Mouse (Mus musculus) forebrain, embryonic 11.5 days (tissue): Measurements from ENCODE around the gene Mef2b. TPM values are rescaled to one million over a fixed set of nuclear protein-coding genes. Genes with fewer than 3 reads are reported as not detected.
A peak's percentile ranks its signal among the peaks of the same experiment; 100 is the strongest.

ENCODE experiments used
- ATAC-seq: fragments of 200-750 bp; cut with Nextera tagmentation; replicated peaks from 2 replicates; pipeline ENCODE4 v1.8.0; 2017; ENCODE audit warnings: moderate TSS enrichment; ENCODE audit not compliant: low FRiP score
- DNase-seq: peaks from one replicate; pipeline ENCODE4 v3.0.0-alpha.2; 2017; ENCODE audit warnings: low spot score
- H3K27ac ChIP-seq: fragments of 300-500 bp; sonication (generic); 2 replicates; pipeline ENCODE4 v1.5.1; 2014; ENCODE audit warnings: low read depth, low read length
- H3K27me3 ChIP-seq: fragments of 300-500 bp; sonication (generic); 2 replicates; pipeline ENCODE4 v1.6.1; 2014; ENCODE audit warnings: mild to moderate bottlenecking, low read length, mixed read lengths; ENCODE audit not compliant: control insufficient read depth, insufficient read depth
- H3K36me3 ChIP-seq: fragments of 300-500 bp; sonication (generic); 2 replicates; pipeline ENCODE4 v1.6.1; 2014; ENCODE audit warnings: mild to moderate bottlenecking, low read length, moderate library complexity, mixed read lengths; ENCODE audit not compliant: control insufficient read depth, insufficient read depth
- H3K4me1 ChIP-seq: fragments of 300-500 bp; sonication (generic); replicated peaks from 2 replicates; pipeline ENCODE4 v1.6.1; 2014; ENCODE audit warnings: low read length, mixed read lengths; ENCODE audit not compliant: control insufficient read depth, insufficient read depth
- H3K4me2 ChIP-seq: fragments of 300-500 bp; sonication (generic); 2 replicates; pipeline ENCODE4 v1.6.1; 2014; ENCODE audit warnings: low read depth, mild to moderate bottlenecking, low read length, moderate library complexity, mixed read lengths; ENCODE audit not compliant: severe bottlenecking
- H3K4me3 ChIP-seq: fragments of 300-500 bp; sonication (generic); 2 replicates; pipeline ENCODE4 v1.5.1; 2014; ENCODE audit warnings: low read depth, low read length
- H3K9ac ChIP-seq: fragments of 300-500 bp; sonication (generic); 2 replicates; pipeline ENCODE4 v1.6.1; 2014; ENCODE audit warnings: low read length
- H3K9me3 ChIP-seq: fragments of 300-500 bp; sonication (generic); 2 replicates; pipeline ENCODE4 v1.6.1; 2016; ENCODE audit warnings: low read length, mixed read lengths; ENCODE audit not compliant: control insufficient read depth
- WGBS: fragments of 180-500 bp; shearing (Covaris S2); extraction: QIAGEN DNeasy Blood & Tissue Kit; methylation state at CpG from one replicate; pipeline ENCODE4 v1.1.7; 2014; 5-methylcytosine and 5-hydroxymethylcytosine counted together
- polyA plus RNA-seq: library from polyadenylated mRNA; unstranded; fragments of >200 nt; fragmentation: Nextera tagmentation; extraction: Ambion mirVana; gene quantifications from 2 replicates; pipeline ENCODE4 v1.2.1, GENCODE M21; 2014

Mef2b gene
- polyA plus RNA-seq, 1 experiment from 2014 or later: 0.67 TPM

DNA sequence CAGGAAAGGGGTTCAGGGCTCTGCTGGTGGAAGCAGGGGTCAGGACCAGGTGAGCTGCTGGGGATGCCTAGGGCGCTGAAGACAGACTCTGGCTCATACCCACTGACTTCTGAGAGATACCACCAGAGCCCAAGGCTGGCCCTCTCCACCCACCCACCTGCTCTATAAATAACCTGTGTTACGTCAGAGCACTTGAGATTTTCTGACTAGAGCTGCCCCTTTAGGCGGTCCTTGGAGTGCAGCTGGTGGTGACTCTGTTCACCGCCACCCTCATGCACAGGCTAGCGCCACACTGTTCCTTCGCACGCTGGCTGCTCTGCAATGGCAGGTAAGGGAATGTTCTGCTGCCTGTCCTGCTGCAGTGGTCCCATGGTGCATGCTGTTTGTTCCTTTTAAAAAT, 34.6 kb downstream of the Mef2b start:
- ATAC-seq (no peak), DNase-seq (no peak)
- H3K4me1 ChIP-seq: 0 out of 2 replicates have a peak, but pooled peaks cover 5% of the 10 kb centered on the region
- H3K9ac ChIP-seq: 0 out of 2 replicates have a peak overlapping the region, but pooled peaks have one; percentile 8
- H3K4me2 ChIP-seq: no peak overlapping the region
- WGBS: 91% methylated on average over 7 of the region's 7 CpGs
- no peak overlapping the region for H3K27ac ChIP-seq
- no peaks in the 10 kb centered on the region for H3K9me3 ChIP-seq
- no peaks in the 10 kb centered on the region; the same call in 1 of the 2 replicates for H3K36me3 ChIP-seq
- no peaks in the 10 kb centered on the region for H3K27me3 ChIP-seq
- H3K4me3 ChIP-seq: no peak overlapping the region

DNA sequence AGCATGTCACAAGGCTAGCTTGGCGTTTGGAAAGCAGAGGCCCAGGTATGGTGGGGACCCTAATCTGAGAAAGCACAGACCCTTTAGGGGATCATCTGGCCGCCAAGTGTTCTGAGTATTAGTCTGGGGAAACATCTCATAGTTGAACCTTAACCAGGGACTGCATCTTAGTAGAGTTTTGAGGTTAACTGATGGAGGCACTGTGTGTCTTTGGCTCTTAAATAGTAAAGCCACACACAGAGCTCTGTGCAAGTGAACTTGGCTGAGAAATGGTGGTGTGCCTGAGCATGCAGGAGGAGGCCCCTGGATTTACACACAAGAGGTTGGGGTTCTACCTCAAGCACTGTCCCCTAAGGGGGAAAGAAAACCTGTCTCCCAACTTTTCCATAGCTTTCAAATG, 38.7 kb downstream of the Mef2b start:
- Histone ChIP-seq H3K4me2 (no peak overlapping the region), H3K9ac (no peak overlapping the region), H3K9me3 (no peaks in the 10 kb centered on the region), H3K36me3 (no peaks in the 10 kb centered on the region; the same call in 1 of the 2 replicates), H3K4me3 (no peak overlapping the region), H3K4me1 (0 out of 2 replicates have a peak, but pooled peaks cover 3% of the 10 kb centered on the region), H3K27me3 (no peaks in the 10 kb centered on the region), H3K27ac (no peak overlapping the region)
- no peak for ATAC-seq
- DNase-seq: no peak
- WGBS: 93% methylated on average over 2 of the region's 2 CpGs

DNA sequence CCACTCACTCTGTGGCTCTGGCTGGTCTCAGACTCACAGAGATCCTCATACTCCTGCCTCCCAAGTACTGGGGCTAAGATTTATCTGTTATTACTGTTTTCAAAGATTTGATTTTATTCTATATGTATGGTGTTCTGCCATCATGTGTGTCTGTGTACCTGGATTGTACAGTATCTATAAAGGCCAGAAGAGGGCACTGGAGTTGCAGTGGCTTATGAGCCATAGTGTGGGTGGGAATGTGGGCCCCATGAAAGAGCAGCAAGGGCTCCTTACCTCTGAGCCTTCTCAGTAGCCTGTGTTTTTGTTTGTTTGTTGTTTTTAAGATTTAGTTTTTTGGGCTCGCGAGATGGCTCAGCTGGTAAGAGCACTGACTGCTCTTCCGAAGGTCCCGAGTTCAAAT, 39.6 kb downstream of the Mef2b start:
- no peak for ATAC-seq
- Histone ChIP-seq H3K9ac (no peak overlapping the region), H3K36me3 (no peaks in the 10 kb centered on the region; the same call in 1 of the 2 replicates), H3K4me3 (no peak overlapping the region), H3K9me3 (no peaks in the 10 kb centered on the region), H3K27me3 (no peaks in the 10 kb centered on the region), H3K4me1 (no peaks in the 10 kb centered on the region), H3K4me2 (no peak overlapping the region), H3K27ac (no peak overlapping the region)
- 98% methylated on average over 4 of the region's 4 CpGs for WGBS
- DNase-seq: no peak

DNA sequence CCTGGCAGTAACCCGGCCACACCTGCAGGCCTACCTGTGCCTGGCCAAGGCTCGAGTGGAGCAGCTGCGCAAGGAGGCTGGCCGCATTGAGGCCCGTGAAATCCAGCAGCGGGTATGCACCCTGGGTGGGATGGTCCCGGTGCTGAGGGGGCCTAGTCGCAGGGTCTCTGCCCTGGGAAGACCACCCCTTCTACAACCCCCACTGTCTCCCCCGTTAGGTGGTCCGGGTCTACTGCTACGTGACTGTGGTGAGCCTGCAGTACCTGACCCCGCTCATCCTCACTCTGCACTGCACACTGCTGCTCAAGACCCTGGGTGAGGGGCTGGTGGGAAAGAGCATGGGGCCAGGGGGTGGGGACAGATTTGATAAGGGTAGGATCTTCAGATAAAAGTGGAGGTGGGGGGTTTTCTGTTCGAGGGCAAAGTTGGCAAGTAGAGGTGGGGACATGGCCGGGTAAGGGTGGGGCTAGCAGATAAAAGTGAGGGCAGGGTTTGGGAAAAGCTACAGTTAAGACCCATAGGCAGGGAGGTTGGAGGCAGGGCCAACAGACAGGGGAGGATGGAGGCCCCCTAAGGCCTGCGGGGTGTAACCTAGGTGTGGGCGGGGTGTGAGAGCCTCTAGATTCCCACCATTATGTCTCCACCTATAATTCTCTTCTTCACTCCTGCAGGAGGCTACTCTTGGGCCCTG, 41.8 kb downstream of the Mef2b start:
- H3K9ac ChIP-seq: no peak overlapping the region
- H3K27ac ChIP-seq: no peak overlapping the region
- H3K4me3 ChIP-seq: no peak overlapping the region
- no peaks in the 10 kb centered on the region for H3K9me3 ChIP-seq
- H3K27me3 ChIP-seq: no peaks in the 10 kb centered on the region
- no peak for ATAC-seq
- no peak overlapping the region for H3K4me2 ChIP-seq
- no peaks in the 10 kb centered on the region for H3K4me1 ChIP-seq
- no peak for DNase-seq
- 92% methylated on average over 16 of the region's 16 CpGs for WGBS
- no peaks in the 10 kb centered on the region; the same call in 1 of the 2 replicates for H3K36me3 ChIP-seq

DNA sequence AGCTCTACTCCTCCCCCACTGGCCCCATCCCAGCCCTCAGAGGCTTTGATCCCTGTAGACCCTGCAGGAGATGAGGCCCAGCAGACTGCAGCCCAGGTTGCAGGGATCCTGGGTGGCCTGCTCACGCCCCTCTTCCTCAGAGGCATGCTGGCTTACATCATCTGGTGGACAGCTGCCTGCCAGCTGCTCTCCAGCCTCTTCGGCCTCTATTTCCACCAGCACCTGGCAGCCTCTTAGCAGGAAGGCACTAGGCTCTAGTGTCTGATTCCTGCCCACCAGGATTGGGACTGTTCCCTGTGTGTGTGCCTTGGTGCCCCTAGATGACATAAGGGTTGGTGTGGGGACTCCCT, 42.4 kb downstream of the Mef2b start:
- Histone ChIP-seq H3K9me3 (no peaks in the 10 kb centered on the region), H3K36me3 (no peaks in the 10 kb centered on the region; the same call in 1 of the 2 replicates), H3K4me3 (no peak overlapping the region), H3K27me3 (no peaks in the 10 kb centered on the region), H3K4me2 (no peak overlapping the region), H3K9ac (no peak overlapping the region), H3K4me1 (no peaks in the 10 kb centered on the region), H3K27ac (no peak overlapping the region)
- no peak for DNase-seq
- 74% methylated on average over 2 of the region's 2 CpGs for WGBS
- no peak for ATAC-seq

DNA sequence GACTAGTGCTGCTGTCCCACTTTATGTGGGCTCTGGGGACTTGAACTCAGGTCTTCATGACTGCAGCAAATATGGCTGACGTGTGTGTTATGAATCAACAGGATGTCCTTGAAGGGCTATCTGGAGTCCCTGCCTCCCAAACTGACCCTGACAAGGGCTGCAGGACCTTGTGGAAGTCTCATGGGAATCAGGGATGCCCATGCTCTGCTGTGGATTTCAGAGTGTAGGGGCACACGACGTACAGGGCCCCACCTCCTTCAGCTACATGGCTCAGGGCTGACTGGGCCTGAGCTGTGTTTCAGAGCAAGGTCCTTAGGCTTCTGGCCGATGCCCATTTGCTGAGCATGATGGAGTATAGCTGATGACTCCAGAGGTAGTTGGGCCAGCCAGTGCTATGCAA, 43.7 kb downstream of the Mef2b start:
- Histone ChIP-seq H3K36me3 (no peaks in the 10 kb centered on the region; the same call in 1 of the 2 replicates), H3K9me3 (no peaks in the 10 kb centered on the region), H3K27me3 (no peaks in the 10 kb centered on the region), H3K27ac (no peak overlapping the region), H3K9ac (no peak overlapping the region), H3K4me3 (no peak overlapping the region), H3K4me1 (no peaks in the 10 kb centered on the region), H3K4me2 (no peak overlapping the region)
- WGBS: 82% methylated on average over 4 of the region's 4 CpGs
- ATAC-seq (no peak), DNase-seq (no peak)

DNA sequence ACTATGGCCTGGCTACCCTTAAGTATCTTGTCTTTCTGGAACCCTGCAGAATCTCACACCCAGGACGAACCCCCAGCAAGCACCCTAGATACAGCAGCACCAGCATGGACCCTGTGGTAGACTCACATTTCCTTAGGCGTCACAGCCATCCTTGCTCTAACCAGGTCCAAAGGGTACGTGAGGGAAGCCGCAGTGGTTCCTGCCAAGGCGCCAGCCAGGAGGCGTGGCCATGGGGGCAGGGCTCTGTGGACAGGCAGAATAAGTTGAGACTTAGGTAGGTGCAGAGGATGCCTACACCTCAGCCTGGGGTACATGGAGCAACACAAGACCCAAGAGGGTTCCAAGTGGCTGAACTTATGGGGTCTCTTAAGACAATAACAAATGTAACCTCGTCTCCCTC, 49.2 kb downstream of the Mef2b start:
- no peak overlapping the region for H3K9ac ChIP-seq
- H3K4me3 ChIP-seq: no peak overlapping the region
- no peak for DNase-seq
- no peaks in the 10 kb centered on the region for H3K36me3 ChIP-seq
- no peaks in the 10 kb centered on the region for H3K4me1 ChIP-seq
- H3K9me3 ChIP-seq: no peaks in the 10 kb centered on the region
- H3K4me2 ChIP-seq: no peak overlapping the region
- H3K27me3 ChIP-seq: no peaks in the 10 kb centered on the region
- no peak for ATAC-seq
- 71% methylated on average over 7 of the region's 7 CpGs for WGBS
- H3K27ac ChIP-seq: no peak overlapping the region

DNA sequence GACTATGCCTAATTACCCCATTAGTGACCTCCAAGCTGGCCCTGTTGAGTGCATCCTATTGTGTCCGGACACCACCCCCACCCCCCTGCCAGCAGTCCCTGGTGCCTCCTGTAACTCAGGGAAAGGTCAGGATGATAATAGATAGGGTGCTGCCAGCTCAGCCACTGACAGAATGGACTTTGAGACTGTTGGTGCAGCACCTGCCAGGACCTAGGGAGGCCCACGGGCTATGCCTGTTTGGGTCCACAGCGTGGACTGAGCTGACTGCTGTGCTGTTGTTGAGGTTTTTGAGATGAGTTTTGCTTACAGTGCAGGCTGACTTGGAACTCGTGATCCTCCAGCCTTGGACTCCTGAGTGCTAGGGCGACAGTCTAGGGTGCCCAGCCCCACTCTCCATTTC, 53.7 kb downstream of the Mef2b start:
- 78% methylated on average over 5 of the region's 5 CpGs for WGBS
- no peaks in the 10 kb centered on the region for H3K27me3 ChIP-seq
- no peak overlapping the region for H3K4me3 ChIP-seq
- no peak for ATAC-seq
- DNase-seq: no peak
- no peak overlapping the region for H3K9ac ChIP-seq
- H3K9me3 ChIP-seq: no peaks in the 10 kb centered on the region
- H3K27ac ChIP-seq: no peak overlapping the region
- no peaks in the 10 kb centered on the region for H3K36me3 ChIP-seq
- H3K4me2 ChIP-seq: no peak overlapping the region
- no peaks in the 10 kb centered on the region for H3K4me1 ChIP-seq

DNA sequence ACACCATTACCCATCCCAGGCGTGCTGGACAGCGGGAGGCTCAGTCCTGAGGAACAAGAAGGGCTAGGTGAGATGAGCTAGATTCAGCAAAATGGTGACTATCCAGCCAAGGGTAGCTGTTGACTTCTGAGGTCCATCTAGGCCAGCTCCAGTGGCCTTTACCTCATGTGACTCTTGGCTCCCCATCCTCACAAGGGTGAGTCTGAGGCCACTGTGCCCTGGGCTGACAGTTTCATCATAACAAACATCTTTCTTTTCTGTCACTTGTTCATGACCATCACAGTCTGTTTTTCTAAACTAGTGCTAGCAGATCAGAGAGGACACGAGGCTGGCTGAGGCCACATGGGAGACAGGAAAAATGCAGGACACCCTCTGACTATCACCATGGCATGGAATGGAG, 54.7 kb downstream of the Mef2b start:
- Histone ChIP-seq H3K4me1 (no peaks in the 10 kb centered on the region), H3K36me3 (no peaks in the 10 kb centered on the region), H3K9me3 (no peaks in the 10 kb centered on the region), H3K27ac (no peak overlapping the region), H3K4me2 (no peak overlapping the region), H3K27me3 (no peaks in the 10 kb centered on the region), H3K4me3 (no peak overlapping the region), H3K9ac (no peak overlapping the region)
- no peak for ATAC-seq
- no peak for DNase-seq
- WGBS: 82% methylated on average over 3 of the region's 3 CpGs
